Mouse (Mus musculus): Measurements from ENCODE around the gene Hnrnpu. TPM values are rescaled to one million over a fixed set of nuclear protein-coding genes. Genes with fewer than 3 reads are reported as not detected.

Hnrnpu gene
- polyA plus RNA-seq, 1 experiment from 2014 or later: 372 TPM

DNA sequence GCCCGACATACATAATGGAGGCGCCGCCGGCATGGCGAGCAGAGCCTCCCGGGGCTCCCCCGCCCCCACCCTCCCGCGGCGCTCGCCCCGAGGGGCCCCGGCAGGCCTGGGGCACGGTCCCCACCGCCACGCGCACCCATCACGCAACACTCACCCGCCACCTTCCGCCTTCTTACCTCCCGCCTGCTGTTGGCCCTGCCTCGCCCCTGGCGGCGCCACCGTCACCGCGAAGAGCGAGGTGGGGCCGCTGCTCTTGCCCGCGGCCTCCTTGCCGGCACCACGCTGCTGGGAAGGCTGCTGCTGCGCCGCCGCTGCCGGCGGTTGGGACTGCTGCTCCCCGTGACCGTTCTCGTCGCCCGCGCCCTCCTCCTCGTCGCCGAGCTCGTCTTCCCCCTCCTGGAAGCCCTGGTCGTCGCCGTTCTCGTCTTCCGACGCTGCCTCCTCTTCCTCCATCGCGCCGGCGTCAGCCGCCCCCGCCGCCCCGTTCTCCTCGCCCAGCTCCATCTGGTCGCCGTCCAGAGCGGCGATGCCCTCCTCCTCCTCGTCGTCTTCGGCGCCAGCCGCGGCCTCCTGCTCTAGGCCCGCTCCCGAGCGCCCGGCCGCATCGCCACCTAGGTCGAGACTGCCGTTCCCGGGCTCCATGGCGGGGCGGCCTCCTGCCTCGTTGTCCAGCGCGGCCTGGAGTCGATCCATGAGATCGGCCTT lies 668 bp downstream of the Hnrnpu start:
- peak overlapping the region; percentile 99 for H3K27ac ChIP-seq
- H3K9me3 ChIP-seq: no peaks in the 10 kb centered on the region
- H3K9ac ChIP-seq (replicated peaks): peak overlapping the region; percentile 100
- H3K36me3 ChIP-seq: peaks cover 26% of the 10 kb centered on the region
- peak overlapping the region; percentile 100 for H3K4me3 ChIP-seq (replicated peaks)
- peak; percentile 75 for ATAC-seq
- H3K27me3 ChIP-seq: no peaks in the 10 kb centered on the region
- H3K4me2 ChIP-seq (replicated peaks): peak overlapping the region; percentile 70
- peaks cover 35% of the 10 kb centered on the region for H3K4me1 ChIP-seq (replicated peaks)
- WGBS: under 1% methylated on average over 70 of the region's 89 CpGs

DNA sequence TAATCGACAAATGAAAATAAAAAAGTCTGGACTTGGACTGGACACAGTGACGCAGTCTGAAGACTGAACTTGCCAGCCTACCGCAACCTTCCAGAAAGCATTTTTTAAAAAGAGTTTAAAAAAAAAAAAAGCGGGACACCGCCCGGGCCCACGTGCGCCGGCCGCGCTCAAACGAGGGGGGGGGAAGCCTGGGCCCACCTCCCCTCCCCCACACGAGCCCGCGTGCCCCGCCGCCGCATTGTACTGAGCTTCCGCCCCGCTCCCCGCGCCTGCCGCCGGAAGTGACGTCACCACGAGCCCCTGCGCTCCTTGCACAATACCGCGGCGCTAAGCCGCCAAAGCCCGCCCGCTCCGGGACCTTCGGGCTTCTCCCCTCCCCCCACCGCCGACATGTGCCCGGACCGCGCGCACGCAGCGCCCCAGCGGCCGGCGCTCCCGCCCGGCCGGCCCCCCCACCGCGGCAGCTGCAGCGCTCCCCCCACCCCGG lies 1.3 kb downstream of the Hnrnpu start:
- H3K27me3 ChIP-seq: no peaks in the 10 kb centered on the region
- H3K9me3 ChIP-seq: no peaks in the 10 kb centered on the region
- H3K27ac ChIP-seq: peak overlapping the region; percentile 99
- peak overlapping the region; percentile 100 for H3K9ac ChIP-seq (replicated peaks)
- peaks cover 38% of the 10 kb centered on the region for H3K4me1 ChIP-seq (replicated peaks)
- H3K4me2 ChIP-seq (replicated peaks): peak overlapping the region; percentile 93
- peak overlapping the region; percentile 100 for H3K4me3 ChIP-seq (replicated peaks)
- ATAC-seq: peak; percentile 93
- H3K36me3 ChIP-seq: peaks cover 30% of the 10 kb centered on the region
- WGBS: 1% methylated on average over 46 of the region's 53 CpGs

DNA sequence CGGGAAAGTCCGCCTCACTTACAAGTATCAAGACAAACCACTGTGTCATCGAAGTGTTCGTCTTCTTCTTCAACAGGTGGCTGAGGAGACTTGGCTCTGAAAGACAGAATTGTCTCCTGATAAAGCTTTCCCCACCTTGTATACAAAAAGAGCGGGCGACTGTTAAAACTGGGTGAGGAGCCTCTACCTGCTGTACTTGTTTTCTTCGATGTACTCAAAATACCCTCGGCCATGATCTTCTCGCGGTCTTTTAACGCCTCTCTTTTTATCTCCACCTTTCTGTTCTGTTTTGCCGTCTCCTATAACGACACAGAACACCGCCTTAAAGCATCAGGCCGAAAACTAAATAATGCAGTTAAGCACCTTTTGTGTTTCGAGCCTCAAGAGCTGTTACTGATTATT lies 1.7 kb downstream of the Hnrnpu start:
- Histone ChIP-seq H3K27me3 (no peaks in the 10 kb centered on the region), H3K9ac (replicated peaks) (peak overlapping the region; percentile 100), H3K4me1 (replicated peaks) (peaks cover 38% of the 10 kb centered on the region), H3K36me3 (peaks cover 35% of the 10 kb centered on the region), H3K9me3 (no peaks in the 10 kb centered on the region), H3K4me3 (replicated peaks) (peak overlapping the region; percentile 100), H3K27ac (peak overlapping the region; percentile 99; the same call in 1 of the 2 replicates), H3K4me2 (replicated peaks) (peak overlapping the region; percentile 93)
- 0% methylated on average over 16 of the region's 16 CpGs for WGBS
- ATAC-seq: no peak

DNA sequence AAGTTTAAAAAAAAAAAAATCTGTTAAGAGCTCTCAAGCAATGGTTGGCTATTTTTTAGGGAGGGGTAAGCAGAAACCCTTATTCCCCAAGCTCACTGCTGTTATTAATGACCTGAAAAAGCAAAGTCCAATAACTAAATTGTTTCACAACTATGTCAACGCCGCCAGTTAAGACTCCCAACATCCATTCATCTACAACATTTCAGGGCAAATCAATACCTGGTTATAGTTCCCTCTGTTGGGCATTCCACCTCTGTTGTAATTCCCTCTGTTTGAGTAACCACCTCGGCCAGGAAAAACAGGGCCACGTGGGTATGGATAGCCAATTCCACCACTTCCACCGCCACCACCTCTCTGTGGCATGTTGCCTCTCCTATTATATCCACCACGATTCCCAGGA lies 7.7 kb downstream of the Hnrnpu start:
- Histone ChIP-seq H3K9ac (replicated peaks) (no peak overlapping the region), H3K27ac (no peak overlapping the region), H3K4me2 (replicated peaks) (no peak overlapping the region), H3K36me3 (peaks cover 71% of the 10 kb centered on the region), H3K4me3 (replicated peaks) (no peak overlapping the region), H3K27me3 (no peaks in the 10 kb centered on the region), H3K9me3 (no peaks in the 10 kb centered on the region), H3K4me1 (replicated peaks) (peaks cover 29% of the 10 kb centered on the region)
- 72% methylated on average over 6 of the region's 6 CpGs for WGBS
- no peak for ATAC-seq

DNA sequence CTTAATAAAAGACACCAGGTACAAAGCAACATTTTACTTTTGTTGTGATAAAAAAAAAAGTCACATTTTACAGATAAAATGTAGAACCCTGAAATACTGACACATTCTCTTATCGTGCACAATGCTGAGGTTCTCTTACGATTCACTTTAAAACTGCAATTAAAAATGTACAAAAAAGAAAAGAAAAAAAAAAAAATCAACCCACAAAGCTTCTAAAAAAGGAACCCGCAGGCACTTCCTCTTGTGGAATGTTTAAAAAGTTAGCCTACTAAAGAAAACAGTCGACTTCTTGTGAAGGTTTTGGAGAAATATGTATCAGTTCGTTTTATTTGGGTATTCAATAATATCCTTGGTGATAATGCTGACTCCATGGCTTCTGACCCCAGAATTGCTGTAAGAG lies 8.6 kb downstream of the Hnrnpu start:
- H3K27me3 ChIP-seq: no peaks in the 10 kb centered on the region
- no peak for ATAC-seq
- no peaks in the 10 kb centered on the region for H3K9me3 ChIP-seq
- no peak overlapping the region for H3K9ac ChIP-seq (replicated peaks)
- H3K36me3 ChIP-seq: peaks cover 73% of the 10 kb centered on the region
- H3K4me2 ChIP-seq (replicated peaks): no peak overlapping the region
- WGBS: 86% methylated on average over 5 of the region's 5 CpGs
- H3K4me3 ChIP-seq (replicated peaks): no peak overlapping the region
- H3K27ac ChIP-seq: no peak overlapping the region
- peaks cover 23% of the 10 kb centered on the region for H3K4me1 ChIP-seq (replicated peaks)

DNA sequence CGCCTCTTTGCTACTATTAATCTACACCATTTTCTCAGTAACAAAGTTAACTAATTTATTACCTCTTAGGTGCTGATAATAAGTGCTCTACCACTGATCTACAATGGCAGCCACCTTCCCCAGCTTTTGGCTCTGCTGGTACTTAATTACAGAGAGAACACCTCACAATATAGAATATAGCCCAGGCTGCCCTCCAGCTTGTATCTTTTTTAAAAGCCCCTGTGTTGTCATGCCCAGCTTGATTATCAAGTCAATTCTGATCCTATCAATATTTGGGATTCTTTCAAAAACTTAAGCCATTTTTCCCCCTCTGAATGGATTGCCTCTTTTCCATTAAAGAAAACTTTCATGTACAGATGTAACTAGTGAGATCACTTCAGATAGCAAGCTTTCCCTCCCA lies 10.6 kb downstream of the Hnrnpu start:
- WGBS: 88% methylated on average over 1 of the region's 1 CpGs
- Histone ChIP-seq H3K4me1 (replicated peaks) (peaks cover 17% of the 10 kb centered on the region), H3K9ac (replicated peaks) (no peak overlapping the region), H3K36me3 (peaks cover 72% of the 10 kb centered on the region), H3K4me3 (replicated peaks) (no peak overlapping the region), H3K27ac (no peak overlapping the region), H3K27me3 (no peaks in the 10 kb centered on the region), H3K9me3 (no peaks in the 10 kb centered on the region), H3K4me2 (replicated peaks) (no peak overlapping the region)
- ATAC-seq: no peak

DNA sequence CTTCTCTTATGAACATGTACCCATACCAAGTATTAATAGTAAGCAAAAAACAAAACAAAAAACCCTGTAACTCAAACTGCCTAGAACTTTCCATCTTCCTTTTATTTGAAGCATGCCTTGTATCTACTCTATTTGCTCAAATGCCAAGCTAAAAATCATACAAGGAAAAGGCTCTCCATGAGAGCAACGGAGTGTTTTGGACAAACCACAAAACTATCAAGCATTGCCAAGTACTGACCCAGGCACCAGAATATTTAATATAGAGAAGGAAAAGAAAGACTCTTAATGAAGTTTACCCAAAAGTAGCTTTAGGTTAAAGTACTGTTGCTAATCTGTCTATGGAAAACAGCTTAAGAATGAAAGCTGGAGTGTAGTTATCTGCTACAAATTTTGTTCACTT lies 11.2 kb downstream of the Hnrnpu start:
- 90% methylated on average over 1 of the region's 1 CpGs for WGBS

DNA sequence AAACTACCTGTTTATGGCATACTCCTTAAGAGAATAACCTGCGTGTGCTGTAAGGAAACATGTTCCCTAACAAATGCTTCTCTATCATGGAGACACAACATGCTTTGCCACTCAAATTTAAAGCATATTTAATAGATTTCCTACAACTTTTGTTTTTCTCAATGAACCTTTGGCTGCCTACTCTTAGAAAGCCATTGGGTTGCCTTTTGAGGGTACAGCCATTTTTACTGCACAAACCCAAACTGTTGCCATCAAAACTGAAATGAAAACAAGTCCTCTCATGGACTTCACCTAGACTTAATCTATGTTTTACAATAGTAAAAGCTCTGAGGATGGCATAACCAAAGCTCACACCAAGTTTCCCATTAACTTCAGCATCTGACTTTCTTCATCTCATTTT lies 13.0 kb downstream of the Hnrnpu start:
- no peaks in the 10 kb centered on the region for H3K27me3 ChIP-seq
- no peak overlapping the region for H3K4me2 ChIP-seq (replicated peaks)
- no peak overlapping the region for H3K9ac ChIP-seq (replicated peaks)
- no peaks in the 10 kb centered on the region for H3K9me3 ChIP-seq
- ATAC-seq: no peak
- no peak overlapping the region for H3K27ac ChIP-seq
- H3K4me1 ChIP-seq (replicated peaks): peaks cover 37% of the 10 kb centered on the region
- H3K4me3 ChIP-seq (replicated peaks): no peak overlapping the region
- peaks cover 63% of the 10 kb centered on the region for H3K36me3 ChIP-seq
- WGBS: 98% methylated on average over 1 of the region's 1 CpGs

More for the DNA sequence above, 11.2 kb downstream of the Hnrnpu start:
- ATAC-seq: no peak
- H3K4me1 ChIP-seq (replicated peaks): peaks cover 20% of the 10 kb centered on the region
- H3K9ac ChIP-seq (replicated peaks): no peak overlapping the region
- no peak overlapping the region for H3K27ac ChIP-seq
- no peak overlapping the region for H3K4me3 ChIP-seq (replicated peaks)
- no peaks in the 10 kb centered on the region for H3K9me3 ChIP-seq
- H3K27me3 ChIP-seq: no peaks in the 10 kb centered on the region
- H3K36me3 ChIP-seq: peaks cover 73% of the 10 kb centered on the region
- no peak overlapping the region for H3K4me2 ChIP-seq (replicated peaks)

DNA sequence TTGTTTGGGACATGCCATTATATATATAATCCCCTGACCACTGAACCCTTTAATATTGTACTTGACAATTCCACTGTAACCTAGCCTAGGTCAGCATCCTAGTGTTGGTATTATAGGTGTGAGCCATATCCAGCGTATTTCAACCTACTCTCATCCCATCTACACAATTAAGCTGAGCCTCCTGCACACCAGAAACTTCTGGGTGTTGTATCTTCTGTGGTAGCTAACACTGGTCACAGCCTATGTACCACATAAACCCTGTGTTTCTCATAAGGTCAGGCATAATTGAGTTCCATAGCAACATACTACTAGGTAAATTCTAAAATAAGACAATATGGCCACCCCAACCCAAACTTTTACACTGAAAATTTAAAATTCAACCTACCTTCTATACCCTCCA lies 14.4 kb downstream of the Hnrnpu start:
- 95% methylated on average over 1 of the region's 1 CpGs for WGBS
- Histone ChIP-seq H3K27ac (no peak overlapping the region), H3K9me3 (no peaks in the 10 kb centered on the region)

DNA sequence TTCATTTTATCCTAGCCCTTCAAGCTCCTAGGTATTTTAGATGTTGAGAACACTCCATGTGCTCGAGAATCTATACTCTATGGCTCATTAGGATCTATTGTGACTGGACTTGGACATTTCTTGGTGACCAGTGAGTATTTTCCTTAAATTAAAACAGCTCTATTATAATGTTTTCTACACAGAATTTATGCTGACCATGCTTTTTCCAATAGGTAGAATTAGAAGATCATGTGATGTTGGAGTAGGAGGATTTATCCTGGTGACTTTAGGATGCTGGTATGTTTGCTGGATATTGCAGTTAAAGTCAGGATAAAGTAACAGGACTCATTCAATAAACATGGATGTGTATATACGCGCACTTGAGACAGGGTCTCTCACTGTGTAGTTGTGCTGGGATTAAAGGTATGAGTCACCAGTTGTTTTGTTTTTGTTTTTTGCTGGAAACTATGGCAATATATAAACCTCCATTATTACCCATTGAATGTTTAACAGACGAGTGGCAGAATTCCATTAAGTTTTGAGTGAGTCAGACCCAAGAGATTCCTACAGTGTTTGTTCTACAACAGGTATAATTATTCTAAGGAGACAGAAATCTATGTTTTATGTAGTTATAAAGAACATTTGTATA lies 15.8 kb downstream of the Hnrnpu start:
- H3K27ac ChIP-seq: no peak overlapping the region; the same call in 1 of the 2 replicates
- H3K4me1 ChIP-seq (replicated peaks): peaks cover 43% of the 10 kb centered on the region
- peaks cover 41% of the 10 kb centered on the region for H3K36me3 ChIP-seq
- H3K4me3 ChIP-seq (replicated peaks): peak overlapping the region; percentile 60; the same call in 1 of the 2 replicates
- H3K9ac ChIP-seq (replicated peaks): 0 out of 2 replicates have a peak overlapping the region, but pooled peaks have one; percentile 91
- peak overlapping the region; percentile 86; the same call in 1 of the 2 replicates for H3K4me2 ChIP-seq (replicated peaks)
- no peaks in the 10 kb centered on the region for H3K27me3 ChIP-seq
- ATAC-seq: no peak
- WGBS: 61% methylated on average over 4 of the region's 4 CpGs
- no peaks in the 10 kb centered on the region for H3K9me3 ChIP-seq

More for the DNA sequence above, 14.4 kb downstream of the Hnrnpu start:
- ATAC-seq: no peak
- Histone ChIP-seq H3K9ac (replicated peaks) (no peak overlapping the region), H3K4me3 (replicated peaks) (no peak overlapping the region), H3K4me2 (replicated peaks) (no peak overlapping the region), H3K36me3 (peaks cover 53% of the 10 kb centered on the region), H3K4me1 (replicated peaks) (peaks cover 37% of the 10 kb centered on the region), H3K27me3 (no peaks in the 10 kb centered on the region)

DNA sequence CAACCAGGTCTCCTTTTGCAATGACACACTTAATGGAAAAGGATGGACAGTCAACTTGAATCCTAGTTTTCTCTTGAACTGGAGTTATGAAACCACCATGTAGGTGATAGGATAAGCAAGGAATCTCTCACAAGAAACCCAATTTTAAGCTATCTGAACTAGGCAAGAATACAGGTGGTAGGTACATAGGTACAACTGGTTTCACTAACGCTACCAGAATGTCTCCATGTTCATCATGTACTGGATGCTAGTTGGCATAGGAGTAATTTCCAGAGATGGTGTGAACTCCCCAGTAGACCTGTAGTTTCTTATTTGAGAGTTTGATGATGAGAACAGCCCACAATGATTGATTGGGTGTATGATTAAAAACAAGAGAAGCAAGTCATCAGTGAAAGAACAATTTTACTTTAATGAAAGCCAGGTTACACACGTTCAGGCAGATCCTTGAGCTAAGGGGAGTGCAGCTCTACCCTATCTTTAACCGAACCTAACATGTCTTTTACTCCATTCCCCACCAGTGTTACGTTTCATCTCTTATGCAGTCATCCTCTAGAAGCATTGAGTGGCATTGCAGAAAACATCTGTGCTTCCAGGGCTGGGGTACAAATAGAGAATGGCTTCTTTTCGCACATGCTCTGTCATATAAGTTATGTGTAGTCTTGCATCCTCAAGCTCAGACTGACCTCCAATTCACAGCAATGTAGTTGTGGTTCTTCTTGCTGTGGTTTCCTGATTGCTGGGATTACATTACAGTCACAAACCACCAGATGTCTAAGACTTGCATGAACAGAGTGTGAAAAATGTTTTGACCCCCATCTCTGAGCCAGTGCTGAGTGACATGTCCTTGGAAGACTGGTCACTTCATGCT lies 16.6 kb downstream of the Hnrnpu start:
- H3K9ac ChIP-seq (replicated peaks): peak overlapping the region; percentile 91
- no peak for ATAC-seq
- peak overlapping the region; percentile 60 for H3K4me3 ChIP-seq (replicated peaks)
- peak overlapping the region; percentile 100 for H3K27ac ChIP-seq
- H3K4me2 ChIP-seq (replicated peaks): peak overlapping the region; percentile 86
- peaks cover 48% of the 10 kb centered on the region for H3K4me1 ChIP-seq (replicated peaks)
- H3K27me3 ChIP-seq: no peaks in the 10 kb centered on the region
- WGBS: 51% methylated on average over 5 of the region's 5 CpGs
- no peaks in the 10 kb centered on the region for H3K9me3 ChIP-seq
- peaks cover 38% of the 10 kb centered on the region for H3K36me3 ChIP-seq
